ENCODE assay signal across 8 mouse cellular contexts in the genomic region with DNA sequence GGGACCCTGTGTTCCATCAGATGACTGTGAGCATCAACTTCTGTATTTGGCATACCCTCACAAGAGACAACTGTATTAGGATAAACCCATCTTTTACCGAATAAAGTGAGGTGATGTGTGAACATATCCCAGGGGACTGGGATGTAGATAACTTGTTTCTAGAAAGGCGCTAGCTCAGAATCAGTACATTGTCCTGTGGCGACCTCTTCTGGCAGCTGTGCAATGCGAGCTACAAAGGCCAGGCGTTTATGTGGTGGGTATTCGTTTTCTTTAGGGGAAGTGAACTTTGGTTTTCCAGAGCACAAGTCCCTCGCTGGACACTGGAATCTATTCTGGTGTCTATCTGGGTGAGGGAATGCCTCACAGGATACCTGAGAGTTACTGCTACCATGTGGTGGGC. TPM values are rescaled to one million over a fixed set of nuclear protein-coding genes. Genes with fewer than 3 reads are reported as not detected.
A peak's percentile ranks its signal among the peaks of the same experiment; 100 is the strongest.
DNase-seq lines count a peak whose midpoint lies in the region; ATAC-seq and TF ChIP-seq lines count a peak whose summit lies in the region.

No protein-coding gene starts in this region.

- no peaks in the 10 kb centered on the region for H3K27me3 ChIP-seq in testis, adult 2 months (ENCODE audit: control insufficient read depth, insufficient read depth, low read length)
- H3K27me3 ChIP-seq in neural tube, embryonic 11.5 days (ENCODE audit: control insufficient read depth, insufficient read depth, low read length) = no peaks in the 10 kb centered on the region

- H3K4me2 ChIP-seq in neural tube, embryonic 11.5 days (ENCODE audit: low read depth) = no peak overlapping the region

- no peaks in the 10 kb centered on the region for H3K36me3 ChIP-seq in testis, adult 2 months (ENCODE audit: control insufficient read depth, insufficient read depth, low read length)
- no peaks in the 10 kb centered on the region for H3K36me3 ChIP-seq in neural tube, embryonic 11.5 days (ENCODE audit: control insufficient read depth, insufficient read depth, low read length)

- TF ChIP-seq CTCF in testis, adult 2 months (IDR thresholded peaks at IDR 0.05; ENCODE audit: control insufficient read depth, insufficient read depth, insufficient replicate concordance, low read depth, low read length) = peak; percentile 48; the same call in 1 of the 2 replicates

- TF ChIP-seq POLR2A in testis, adult 2 months (IDR thresholded peaks at IDR 0.05; ENCODE audit: control insufficient read depth, low read depth, low read length) = no peak

- H3K27ac ChIP-seq in testis, adult 2 months (ENCODE audit: control insufficient read depth, insufficient read depth, low read depth, low read length) = no peak overlapping the region
- no peak overlapping the region for H3K27ac ChIP-seq in neural tube, embryonic 11.5 days (ENCODE audit: low read depth, low read length)

- peak; percentile 14 for DNase-seq in gastrocnemius, postnatal 14 days
- DNase-seq in gastrocnemius, adult 8-10 months (ENCODE audit: low spot score in 2 of 2) = no peak
- DNase-seq in testis, postnatal 14 days (ENCODE audit: low spot score) = no peak
- DNase-seq in embryo, embryonic 10.5 days (ENCODE audit: low spot score) = peak; percentile 77
- peak; percentile 37 to 45 for DNase-seq in layer of hippocampus, postnatal 14 days (ENCODE audit: low spot score in 2 of 2)
- peak; percentile 31 for DNase-seq in neural tube, embryonic 11.5 days (ENCODE audit: low spot score)
- no peak for DNase-seq in gastrocnemius, postnatal 36 days

- H3K4me1 ChIP-seq in testis, adult 2 months (ENCODE audit: control insufficient read depth, insufficient read depth, low read length) = no peaks in the 10 kb centered on the region
- no peaks in the 10 kb centered on the region for H3K4me1 ChIP-seq in neural tube, embryonic 11.5 days (ENCODE audit: control insufficient read depth, insufficient read depth, low read length)

- no peak overlapping the region for H3K4me3 ChIP-seq in testis, adult 2 months (ENCODE audit: control insufficient read depth, low read depth, low read length)
- no peak overlapping the region for H3K4me3 ChIP-seq in neural tube, embryonic 11.5 days (ENCODE audit: low read depth, low read length)

- WGBS in neural tube, embryonic 11.5 days = 14% methylated on average over 7 of the region's 7 CpGs

- no peak overlapping the region for H3K9ac ChIP-seq in neural tube, embryonic 11.5 days (ENCODE audit: low read length)

- intact Hi-C loops in gastrocnemius, postnatal 14 days (cut with DNase I; ENCODE audit: low total_unique reads) = loop anchor here (5.0 kb wide), 1 partner anchor 62 kb away; no protein-coding TSS in a partner anchor
- intact Hi-C loops in gastrocnemius, postnatal 36 days (cut with DNase I) = loop anchor here (5.0 kb wide), 1 partner anchor 57 kb away; no protein-coding TSS in a partner anchor

- ATAC-seq in neural tube, embryonic 11.5 days (ENCODE audit: insufficient read depth, low FRiP score, low TSS enrichment) = no peak

- H3K9me3 ChIP-seq in neural tube, embryonic 11.5 days (ENCODE audit: control insufficient read depth, low read length) = no peaks in the 10 kb centered on the region

RNA-seq across cellular contexts. Expression of a gene that starts 16.8 kb away (rescaled TPM):
- total RNA-seq in gastrocnemius, postnatal 14 days (2021) = not detected
- not detected for total RNA-seq in gastrocnemius, adult 8-10 months (2022)
- polyA plus RNA-seq in testis, adult 2 months (2012; rRNA removed) = not detected in 2 replicates
- total RNA-seq in layer of hippocampus, postnatal 14 days (2021) = not detected
- polyA plus RNA-seq in neural tube, embryonic 11.5 days (2014; fragmentation: Nextera tagmentation; extraction: Ambion mirVana) = not detected in 2 replicates
- total RNA-seq in gastrocnemius, postnatal 36 days (2021) = not detected

RNA-seq across cellular contexts. Expression of a gene that starts 33.3 kb away (rescaled TPM):
- not detected for total RNA-seq in gastrocnemius, postnatal 14 days (2021)
- not detected for total RNA-seq in gastrocnemius, adult 8-10 months (2022)
- polyA plus RNA-seq in testis, adult 2 months (2012; rRNA removed) = not detected in 2 replicates
- not detected for total RNA-seq in layer of hippocampus, postnatal 14 days (2021)
- polyA plus RNA-seq in neural tube, embryonic 11.5 days (2014; fragmentation: Nextera tagmentation; extraction: Ambion mirVana) = not detected in 2 replicates
- not detected for total RNA-seq in gastrocnemius, postnatal 36 days (2021)

RNA-seq across cellular contexts. Expression of a gene that starts 44.8 kb away (rescaled TPM):
- total RNA-seq in gastrocnemius, postnatal 14 days (2021) = under 1 TPM in 1 of 2 experiments, not detected in 1; 0.51 TPM
- total RNA-seq in gastrocnemius, adult 8-10 months (2022) = under 1 TPM in 3 of 4 experiments, not detected in 1; 0.36 to 0.72 (median 0.56) TPM
- polyA plus RNA-seq in testis, adult 2 months (2012; rRNA removed) = 0.23 and 0.36 TPM in 2 replicates
- under 1 TPM in 1 of 2 experiments, not detected in 1; 0.45 TPM for total RNA-seq in layer of hippocampus, postnatal 14 days (2021)
- polyA plus RNA-seq in neural tube, embryonic 11.5 days (2014; fragmentation: Nextera tagmentation; extraction: Ambion mirVana) = not detected in 2 replicates
- under 1 TPM in 1 of 2 experiments, not detected in 1; 0.33 TPM for total RNA-seq in gastrocnemius, postnatal 36 days (2021)

Comparison
In these comparisons a context has a peak if more than half of its experiments do, and no peak if none do; other contexts are left out.
1. DNase-seq: peak in gastrocnemius, postnatal 14 days (single experiment), embryo, embryonic 10.5 days (single experiment), layer of hippocampus, postnatal 14 days (2 of 2) and neural tube, embryonic 11.5 days (single experiment); none in gastrocnemius, adult 8-10 months (0 of 2), testis, postnatal 14 days (single experiment) and gastrocnemius, postnatal 36 days (0 of 2).